Mouse (Mus musculus): ENCODE data around the gene Olfr545. TPM values are rescaled to one million over a fixed set of nuclear protein-coding genes. Genes with fewer than 3 reads are reported as not detected.

Olfr545 gene
- polyA plus RNA-seq, 1 experiment from 2014 or later = 0.05 TPM

Other genes with a start within 250 kb of the Olfr545 start
- 63.7 and 65.0 TPM in 2 replicates for gene Rhog, start 243.5 kb downstream of the Olfr545 start, polyA plus RNA-seq (2014; fragmentation: Nextera tagmentation; extraction: Ambion mirVana)
- gene Stim1, start 231.8 kb downstream of the Olfr545 start, polyA plus RNA-seq (2014; fragmentation: Nextera tagmentation; extraction: Ambion mirVana) = 22.4 and 23.6 TPM in 2 replicates
- gene Rrm1, start 57.9 kb downstream of the Olfr545 start, polyA plus RNA-seq (2014; fragmentation: Nextera tagmentation; extraction: Ambion mirVana) = 158 and 169 TPM in 2 replicates
- 0.77 and 0.96 TPM in 2 replicates for gene Olfr543, start 17.9 kb downstream of the Olfr545 start, polyA plus RNA-seq (2014; fragmentation: Nextera tagmentation; extraction: Ambion mirVana)
- gene Olfr544, start 11.3 kb downstream of the Olfr545 start, polyA plus RNA-seq (2014; fragmentation: Nextera tagmentation; extraction: Ambion mirVana) = 0.12 TPM in 1 of 2 replicates, not detected in the other
- gene Olfr547, start 35.2 kb upstream of the Olfr545 start, polyA plus RNA-seq (2014; fragmentation: Nextera tagmentation; extraction: Ambion mirVana) = not detected in 2 replicates
- gene Olfr548-ps1, start 41.3 kb upstream of the Olfr545 start, polyA plus RNA-seq (2014; fragmentation: Nextera tagmentation; extraction: Ambion mirVana) = not detected in 2 replicates
- gene Olfr549, start 50.3 kb upstream of the Olfr545 start, polyA plus RNA-seq (2014; fragmentation: Nextera tagmentation; extraction: Ambion mirVana) = not detected in 2 replicates
- 0.81 and 1.2 TPM in 2 replicates for gene Trim21, start 65.9 kb upstream of the Olfr545 start, polyA plus RNA-seq (2014; fragmentation: Nextera tagmentation; extraction: Ambion mirVana)
- not detected in 2 replicates for gene Olfr550, start 71.9 kb upstream of the Olfr545 start, polyA plus RNA-seq (2014; fragmentation: Nextera tagmentation; extraction: Ambion mirVana)
- not detected in 2 replicates for gene Olfr551, start 92.3 kb upstream of the Olfr545 start, polyA plus RNA-seq (2014; fragmentation: Nextera tagmentation; extraction: Ambion mirVana)
- gene Olfr552, start 98.2 kb upstream of the Olfr545 start, polyA plus RNA-seq (2014; fragmentation: Nextera tagmentation; extraction: Ambion mirVana) = not detected in 2 replicates
- not detected in 2 replicates for gene Olfr553, start 118.6 kb upstream of the Olfr545 start, polyA plus RNA-seq (2014; fragmentation: Nextera tagmentation; extraction: Ambion mirVana)
- gene Olfr554, start 138.9 kb upstream of the Olfr545 start, polyA plus RNA-seq (2014; fragmentation: Nextera tagmentation; extraction: Ambion mirVana) = not detected in 2 replicates
- not detected in 2 replicates for gene Olfr555, start 159.2 kb upstream of the Olfr545 start, polyA plus RNA-seq (2014; fragmentation: Nextera tagmentation; extraction: Ambion mirVana)
- not detected in 2 replicates for gene Olfr556, start 165.3 kb upstream of the Olfr545 start, polyA plus RNA-seq (2014; fragmentation: Nextera tagmentation; extraction: Ambion mirVana)
- 13.5 and 14.2 TPM in 2 replicates for gene Trim68, start 187.8 kb upstream of the Olfr545 start, polyA plus RNA-seq (2014; fragmentation: Nextera tagmentation; extraction: Ambion mirVana)
- gene Olfr557, start 196.3 kb upstream of the Olfr545 start, polyA plus RNA-seq (2014; fragmentation: Nextera tagmentation; extraction: Ambion mirVana) = not detected in 2 replicates
- gene Olfr558, start 202.6 kb upstream of the Olfr545 start, polyA plus RNA-seq (2014; fragmentation: Nextera tagmentation; extraction: Ambion mirVana) = 0.11 TPM in 1 of 2 replicates, not detected in the other
- not detected in 2 replicates for gene Olfr33, start 219.5 kb upstream of the Olfr545 start, polyA plus RNA-seq (2014; fragmentation: Nextera tagmentation; extraction: Ambion mirVana)
- gene Olfr559, start 227.9 kb upstream of the Olfr545 start, polyA plus RNA-seq (2014; fragmentation: Nextera tagmentation; extraction: Ambion mirVana) = not detected in 2 replicates

Data from intestine, embryonic 14.5 days (tissue).